Mouse (Mus musculus): Measurements from ENCODE around the gene Slc16a12. TPM values are rescaled to one million over a fixed set of nuclear protein-coding genes. Genes with fewer than 3 reads are reported as not detected.

The Slc16a12 gene
- polyA plus RNA-seq, 2 experiments: 4.8 to 9.7 TPM

DNA sequence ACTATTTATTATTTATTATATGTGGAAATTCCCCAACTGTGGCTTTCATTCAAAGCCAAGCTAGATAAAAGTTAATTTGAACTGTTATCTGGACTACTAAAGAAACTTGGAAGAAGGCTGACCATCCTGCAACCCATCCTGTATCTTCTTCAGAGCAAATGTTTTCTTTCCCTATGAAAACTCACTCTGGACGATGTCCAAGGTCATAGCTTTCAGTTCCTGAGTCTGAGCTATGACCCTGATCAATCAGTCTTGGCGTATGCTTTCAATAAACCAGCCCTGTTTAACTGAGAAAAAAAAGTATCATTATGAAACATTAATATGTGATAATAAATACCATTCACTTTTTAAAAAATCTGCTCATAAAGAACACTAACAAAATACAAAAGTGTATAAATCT, 49.6 kb downstream of the Slc16a12 start:
- Histone ChIP-seq H3K36me3 (replicated peaks; ENCODE audit: control insufficient read depth, insufficient read depth, low read depth) (no peaks in the 10 kb centered on the region), H3K9ac (replicated peaks) (no peak overlapping the region), H3K9me3 (ENCODE audit: control insufficient read depth, low read length) (no peaks in the 10 kb centered on the region), H3K4me3 (ENCODE audit: insufficient read depth in 1 of 2, low read depth in 2 of 2, low read length in 2 of 2) (no peak overlapping the region), H3K27ac (no peak overlapping the region), H3K4me2 (ENCODE audit: low read depth) (no peak overlapping the region), H3K4me1 (replicated peaks; ENCODE audit: control insufficient read depth in 2 of 2, insufficient read depth in 2 of 2, low read length in 1 of 2) (peaks cover 0 to 6% of the 10 kb centered on the region in 2 experiments; a peak in 1 of 4 replicates), H3K27me3 (ENCODE audit: control insufficient read depth, insufficient read depth, low read length) (no peaks in the 10 kb centered on the region)
- TF ChIP-seq EP300 (IDR thresholded peaks at IDR 0.05; ENCODE audit: low read depth): no peak
- TF ChIP-seq CTCF (IDR thresholded peaks at IDR 0.05; ENCODE audit: low read depth): no peak
- WGBS (ENCODE audit: insufficient replicate concordance): 45% methylated on average over 2 of the region's 2 CpGs
- DNase-seq (ENCODE audit: low read depth in 3 of 3, low spot score in 3 of 3): no peak
- no peak for ATAC-seq (ENCODE audit: insufficient read depth)

DNA sequence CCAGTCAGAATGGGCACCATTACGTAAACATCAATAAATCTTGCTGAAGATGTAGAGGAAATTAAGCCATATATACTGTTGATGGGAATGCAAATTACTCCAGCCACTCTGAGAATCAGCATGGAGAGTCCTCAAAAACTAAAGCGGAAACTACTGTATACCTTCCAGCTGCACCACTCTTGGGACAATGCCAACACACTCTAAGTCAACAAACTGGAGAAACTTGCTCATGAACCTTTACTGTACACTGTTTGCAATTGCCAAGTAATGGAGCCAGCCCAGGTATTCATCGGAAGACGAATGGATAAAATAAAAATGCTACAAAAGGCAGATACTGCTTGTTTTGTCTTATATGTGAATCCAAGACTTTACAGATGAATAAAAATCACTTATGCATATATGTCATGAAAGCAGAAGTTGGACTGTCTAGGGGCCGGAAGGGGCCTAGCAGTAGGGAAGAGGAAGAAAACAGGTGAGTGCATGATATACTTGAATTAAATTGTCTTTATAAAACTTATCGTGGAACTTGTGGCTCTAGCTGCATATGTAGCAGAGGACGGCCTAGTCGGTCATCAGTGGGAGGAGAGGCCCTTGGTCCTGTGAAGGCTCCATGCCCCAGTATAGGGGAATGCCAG, 50.6 kb downstream of the Slc16a12 start:
- ATAC-seq (ENCODE audit: insufficient read depth): no peak
- no peak for DNase-seq (ENCODE audit: low read depth in 3 of 3, low spot score in 3 of 3)
- TF ChIP-seq CTCF (IDR thresholded peaks at IDR 0.05; ENCODE audit: low read depth) (no peak), EP300 (IDR thresholded peaks at IDR 0.05; ENCODE audit: low read depth) (no peak)

DNA sequence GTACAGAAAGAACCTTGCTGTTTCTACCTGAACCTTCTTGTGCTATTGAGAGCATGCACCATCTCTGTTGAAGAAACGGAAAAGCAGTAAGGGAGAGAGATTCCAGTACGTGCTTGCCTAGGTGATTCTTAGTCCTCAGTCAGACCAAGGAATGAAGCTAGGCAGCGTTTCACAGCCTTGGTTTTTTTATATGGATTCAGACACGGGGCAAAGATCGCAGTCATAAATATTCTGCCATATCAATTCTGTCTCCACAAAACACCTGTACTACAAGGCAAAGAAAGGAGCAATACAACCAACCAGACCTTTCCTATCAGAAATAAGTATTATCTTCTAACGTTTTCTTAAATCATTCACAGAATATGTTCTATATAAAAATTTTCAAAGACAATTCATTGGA, 55.7 kb downstream of the Slc16a12 start:
- Histone ChIP-seq H3K4me1 (replicated peaks; ENCODE audit: control insufficient read depth in 2 of 2, insufficient read depth in 2 of 2, low read length in 1 of 2) (no peaks in the 10 kb centered on the region), H3K4me3 (ENCODE audit: insufficient read depth in 1 of 2, low read depth in 2 of 2, low read length in 2 of 2) (no peak overlapping the region), H3K27ac (no peak overlapping the region), H3K27me3 (ENCODE audit: control insufficient read depth, insufficient read depth, low read length) (no peaks in the 10 kb centered on the region), H3K36me3 (replicated peaks; ENCODE audit: control insufficient read depth, insufficient read depth, low read depth) (no peaks in the 10 kb centered on the region), H3K9ac (replicated peaks) (no peak overlapping the region), H3K4me2 (ENCODE audit: low read depth) (no peak overlapping the region), H3K9me3 (ENCODE audit: control insufficient read depth, low read length) (no peaks in the 10 kb centered on the region)
- 65% methylated on average over 6 of the region's 6 CpGs for WGBS (ENCODE audit: insufficient replicate concordance)
- ATAC-seq (ENCODE audit: insufficient read depth) (no peak), DNase-seq (ENCODE audit: low read depth in 3 of 3, low spot score in 3 of 3) (no peak)
- TF ChIP-seq CTCF (IDR thresholded peaks at IDR 0.05; ENCODE audit: low read depth): no peak
- TF ChIP-seq EP300 (IDR thresholded peaks at IDR 0.05; ENCODE audit: low read depth): no peak

More for the DNA sequence above, 50.6 kb downstream of the Slc16a12 start:
- Histone ChIP-seq H3K4me2 (ENCODE audit: low read depth) (no peak overlapping the region), H3K27me3 (ENCODE audit: control insufficient read depth, insufficient read depth, low read length) (no peaks in the 10 kb centered on the region), H3K4me3 (ENCODE audit: insufficient read depth in 1 of 2, low read depth in 2 of 2, low read length in 2 of 2) (no peak overlapping the region), H3K36me3 (replicated peaks; ENCODE audit: control insufficient read depth, insufficient read depth, low read depth) (no peaks in the 10 kb centered on the region), H3K27ac (no peak overlapping the region), H3K9me3 (ENCODE audit: control insufficient read depth, low read length) (no peaks in the 10 kb centered on the region), H3K4me1 (replicated peaks; ENCODE audit: control insufficient read depth in 2 of 2, insufficient read depth in 2 of 2, low read length in 1 of 2) (peaks cover 0 to 6% of the 10 kb centered on the region in 2 experiments; a peak in 1 of 4 replicates), H3K9ac (replicated peaks) (no peak overlapping the region)
- 68% methylated on average over 8 of the region's 8 CpGs for WGBS (ENCODE audit: insufficient replicate concordance)

DNA sequence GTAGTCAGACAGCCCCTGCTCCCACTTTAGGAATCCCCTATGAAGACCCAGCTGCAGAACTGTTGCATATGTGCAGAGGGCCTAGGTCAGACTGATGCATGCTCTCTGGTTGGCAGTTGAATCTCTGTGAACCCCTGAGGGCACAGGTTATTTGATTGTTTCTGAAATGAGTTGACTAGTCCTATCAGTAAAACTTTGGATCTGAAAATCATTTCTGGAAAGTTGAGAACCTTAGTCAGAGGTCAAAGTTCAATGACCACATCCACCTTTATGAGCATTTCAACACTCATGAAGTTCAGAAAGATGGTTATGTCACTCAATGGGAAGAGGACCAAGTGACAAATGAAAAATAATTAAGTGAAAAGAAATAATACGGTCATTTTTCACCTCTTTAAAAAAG, 61.6 kb downstream of the Slc16a12 start:
- Histone ChIP-seq H3K4me2 (ENCODE audit: low read depth) (no peak overlapping the region), H3K27ac (no peak overlapping the region), H3K4me1 (replicated peaks; ENCODE audit: control insufficient read depth in 2 of 2, insufficient read depth in 2 of 2, low read length in 1 of 2) (no peaks in the 10 kb centered on the region), H3K9me3 (ENCODE audit: control insufficient read depth, low read length) (no peaks in the 10 kb centered on the region), H3K36me3 (replicated peaks; ENCODE audit: control insufficient read depth, insufficient read depth, low read depth) (no peaks in the 10 kb centered on the region), H3K4me3 (ENCODE audit: insufficient read depth in 1 of 2, low read depth in 2 of 2, low read length in 2 of 2) (no peak overlapping the region), H3K27me3 (ENCODE audit: control insufficient read depth, insufficient read depth, low read length) (no peaks in the 10 kb centered on the region), H3K9ac (replicated peaks) (no peak overlapping the region)
- TF ChIP-seq CTCF (IDR thresholded peaks at IDR 0.05; ENCODE audit: low read depth) (no peak), EP300 (IDR thresholded peaks at IDR 0.05; ENCODE audit: low read depth) (no peak)
- WGBS (ENCODE audit: insufficient replicate concordance): 86% methylated on average over 1 of the region's 1 CpGs
- DNase-seq (ENCODE audit: low read depth in 3 of 3, low spot score in 3 of 3) (no peak), ATAC-seq (ENCODE audit: insufficient read depth) (no peak)

DNA sequence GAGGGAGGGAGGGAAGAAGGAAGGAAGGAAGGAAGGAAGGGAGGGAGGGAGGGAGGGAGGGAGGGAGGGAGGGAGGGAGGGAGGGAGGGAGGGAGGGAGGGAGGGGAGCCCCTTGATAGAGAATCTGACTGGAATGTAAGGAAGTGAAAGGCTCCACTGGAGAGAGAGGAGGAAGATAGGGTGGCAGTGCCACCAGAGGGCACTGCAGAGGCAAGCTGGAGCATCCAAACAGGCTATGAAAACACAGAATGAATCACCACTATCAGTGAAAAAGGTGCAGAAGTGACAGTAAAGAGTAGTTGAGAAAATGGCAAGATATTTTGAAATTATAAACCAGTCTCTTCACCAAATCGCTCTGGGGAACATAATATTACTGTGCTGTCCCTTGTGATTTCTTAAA, 62.2 kb downstream of the Slc16a12 start:
- H3K4me2 ChIP-seq (ENCODE audit: low read depth): no peak overlapping the region
- WGBS (ENCODE audit: insufficient replicate concordance): 31% methylated on average over 1 of the region's 1 CpGs
- H3K9me3 ChIP-seq (ENCODE audit: control insufficient read depth, low read length): no peaks in the 10 kb centered on the region
- DNase-seq (ENCODE audit: low read depth in 3 of 3, low spot score in 3 of 3) (no peak), ATAC-seq (ENCODE audit: insufficient read depth) (no peak)
- H3K9ac ChIP-seq (replicated peaks): no peak overlapping the region
- no peaks in the 10 kb centered on the region for H3K36me3 ChIP-seq (replicated peaks; ENCODE audit: control insufficient read depth, insufficient read depth, low read depth)
- no peaks in the 10 kb centered on the region for H3K4me1 ChIP-seq (replicated peaks; ENCODE audit: control insufficient read depth in 2 of 2, insufficient read depth in 2 of 2, low read length in 1 of 2)
- no peak overlapping the region for H3K4me3 ChIP-seq (ENCODE audit: insufficient read depth in 1 of 2, low read depth in 2 of 2, low read length in 2 of 2)
- H3K27me3 ChIP-seq (ENCODE audit: control insufficient read depth, insufficient read depth, low read length): no peaks in the 10 kb centered on the region
- TF ChIP-seq EP300 (IDR thresholded peaks at IDR 0.05; ENCODE audit: low read depth): no peak
- peak; percentile 60 for TF ChIP-seq CTCF (IDR thresholded peaks at IDR 0.05; ENCODE audit: low read depth)
- no peak overlapping the region for H3K27ac ChIP-seq
